Mouse (Mus musculus): Measurements from ENCODE around the gene Dchs1. TPM values are rescaled to one million over a fixed set of nuclear protein-coding genes. Genes with fewer than 3 reads are reported as not detected.
"Not testable (repeated sequence)": the region's sequence is repeated elsewhere in the genome, so short reads cannot be mapped to it uniquely, and the experiment has no call there.

The Dchs1 gene
- polyA plus RNA-seq, 1 experiment from 2014 or later, result 13.4 TPM

DNA sequence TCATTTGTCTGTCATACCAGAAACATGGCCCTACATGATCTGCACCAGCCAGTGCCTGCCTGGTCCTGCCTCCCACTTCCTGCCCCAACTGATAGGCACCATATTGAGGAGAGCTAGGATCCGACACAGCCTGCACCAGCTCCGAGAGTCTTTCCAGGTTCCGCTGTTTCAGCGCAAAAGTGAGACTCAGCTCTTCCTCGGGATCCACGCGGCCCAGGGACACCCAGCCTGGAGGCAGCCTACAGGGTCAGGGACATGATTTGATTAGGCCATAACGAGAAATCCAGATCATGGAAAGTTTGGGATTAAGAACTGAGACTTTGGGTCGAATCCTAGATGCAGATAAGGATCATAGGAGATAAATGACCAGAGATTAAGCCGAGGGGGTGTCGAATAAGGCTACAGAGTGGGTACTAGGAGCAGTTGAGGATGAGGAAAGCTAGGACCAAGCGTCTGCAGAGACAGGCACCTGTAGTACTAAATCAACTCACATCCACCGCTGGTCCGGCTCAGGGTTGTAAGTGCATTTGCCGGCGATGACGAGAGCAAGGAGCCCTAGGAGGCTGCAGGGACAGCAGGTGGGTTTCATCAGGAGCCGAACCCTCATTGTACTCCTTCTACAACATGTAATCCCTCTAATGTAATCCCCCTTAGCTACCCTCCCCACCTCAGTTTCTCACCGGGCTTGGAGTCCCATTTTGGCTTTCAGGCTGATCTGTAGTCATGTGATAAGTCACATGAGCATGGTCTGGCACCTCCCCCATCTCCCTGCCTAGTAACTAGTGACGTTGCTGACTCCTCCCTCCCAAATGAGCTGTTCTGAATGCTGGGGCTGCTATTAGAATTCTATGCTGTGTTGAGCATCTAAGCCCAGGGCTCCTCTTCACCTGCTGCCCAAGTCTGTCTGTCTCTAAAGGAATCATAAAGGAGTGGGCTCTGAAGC, 35.7 kb downstream of the Dchs1 start, which contains the start of gene Tpp1:
TSS of gene Tpp1 (minus strand) at position 745 of the 943 bp plus-strand sequence.
- peaks cover 19% of the 10 kb centered on the region for H3K4me1 ChIP-seq (replicated peaks)
- H3K27me3 ChIP-seq (ENCODE audit: insufficient read depth, poor library complexity, severe bottlenecking), result no peaks in the 10 kb centered on the region
- peaks cover 75% of the 10 kb centered on the region for H3K36me3 ChIP-seq
- H3K4me3 ChIP-seq, result peak within 1 kb of the TSS; percentile 72
- peak; percentile 88 for DNase-seq (ENCODE audit: low spot score)
- WGBS, result 21% methylated on average over 20 of the region's 20 CpGs
- H3K27ac ChIP-seq, result peak within 1 kb of the TSS; percentile 88
- no peaks in the 10 kb centered on the region for H3K9me3 ChIP-seq

DNA sequence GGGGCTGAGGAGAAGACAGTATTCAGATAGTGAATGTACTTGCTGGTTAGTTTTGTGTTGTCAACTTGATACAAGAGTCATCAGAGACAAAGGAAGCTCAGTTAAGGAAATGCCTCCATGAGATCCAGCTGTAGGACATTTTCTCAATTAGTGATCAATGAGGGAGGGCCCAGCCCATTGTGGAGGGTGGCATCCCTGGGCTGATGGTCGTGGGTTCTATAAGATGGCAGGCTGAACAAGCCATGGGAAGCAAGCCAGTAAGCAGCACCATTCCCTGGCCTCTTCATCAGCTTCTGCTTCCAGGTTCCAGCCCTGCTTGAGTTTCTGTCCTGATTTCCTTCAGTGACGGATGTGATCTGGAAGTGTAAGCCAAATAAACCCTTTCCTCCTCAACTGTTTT, 39.7 kb downstream of the Dchs1 start:
- no peak for DNase-seq (ENCODE audit: low spot score)
- H3K4me3 ChIP-seq, result no peak overlapping the region
- WGBS, result 83% methylated on average over 2 of the region's 2 CpGs
- peaks cover 45% of the 10 kb centered on the region for H3K36me3 ChIP-seq
- H3K9me3 ChIP-seq, result no peaks in the 10 kb centered on the region
- no peaks in the 10 kb centered on the region for H3K27me3 ChIP-seq (ENCODE audit: insufficient read depth, poor library complexity, severe bottlenecking)
- no peak overlapping the region for H3K27ac ChIP-seq
- H3K4me1 ChIP-seq (replicated peaks), result peaks cover 40% of the 10 kb centered on the region

DNA sequence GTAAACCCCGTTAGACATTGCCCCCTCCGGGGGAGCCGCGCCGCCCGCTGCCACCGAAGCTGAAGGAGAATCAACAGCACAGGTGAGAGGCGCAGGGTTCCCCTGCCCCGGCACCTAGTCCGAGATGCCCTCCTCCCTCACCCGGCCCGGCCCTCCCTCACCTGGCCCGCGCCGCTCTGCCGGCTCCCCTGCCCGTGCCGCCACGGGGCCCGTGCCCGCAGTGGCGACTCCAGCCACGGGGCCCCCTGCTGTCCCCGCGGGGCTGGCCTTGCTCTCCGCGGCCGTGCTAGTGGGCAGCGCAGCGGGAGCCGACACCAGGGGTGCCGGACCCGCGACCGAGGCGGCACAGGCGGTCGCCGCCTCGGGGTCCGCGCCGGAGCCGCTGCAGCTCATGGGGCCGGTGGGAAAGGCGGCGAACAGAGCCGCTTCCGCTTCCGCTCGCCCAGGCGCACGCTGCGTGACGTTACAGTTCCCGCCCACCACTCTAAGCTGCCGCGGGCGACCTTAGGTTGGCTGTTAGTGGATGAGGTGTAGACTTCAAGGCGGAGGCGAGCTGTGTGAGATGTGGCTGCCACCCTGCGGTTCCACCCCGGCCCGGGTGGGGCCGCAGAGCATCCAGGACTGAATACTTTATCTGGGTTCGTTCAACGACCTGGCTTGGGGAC, 43.4 kb downstream of the Dchs1 start, which contains the start of gene Taf10:
TSS of gene Taf10 (minus strand) at position 436 of the 665 bp plus-strand sequence.
- H3K27ac ChIP-seq, result peak within 1 kb of the TSS; percentile 95
- H3K4me3 ChIP-seq, result peak within 1 kb of the TSS; percentile 97
- H3K27me3 ChIP-seq (ENCODE audit: insufficient read depth, poor library complexity, severe bottlenecking), result no peaks in the 10 kb centered on the region
- no peaks in the 10 kb centered on the region for H3K9me3 ChIP-seq
- peak; percentile 92 for DNase-seq (ENCODE audit: low spot score)
- under 1% methylated on average over 67 of the region's 67 CpGs for WGBS
- H3K36me3 ChIP-seq, result peaks cover 65% of the 10 kb centered on the region
- H3K4me1 ChIP-seq (replicated peaks), result peaks cover 29% of the 10 kb centered on the region

DNA sequence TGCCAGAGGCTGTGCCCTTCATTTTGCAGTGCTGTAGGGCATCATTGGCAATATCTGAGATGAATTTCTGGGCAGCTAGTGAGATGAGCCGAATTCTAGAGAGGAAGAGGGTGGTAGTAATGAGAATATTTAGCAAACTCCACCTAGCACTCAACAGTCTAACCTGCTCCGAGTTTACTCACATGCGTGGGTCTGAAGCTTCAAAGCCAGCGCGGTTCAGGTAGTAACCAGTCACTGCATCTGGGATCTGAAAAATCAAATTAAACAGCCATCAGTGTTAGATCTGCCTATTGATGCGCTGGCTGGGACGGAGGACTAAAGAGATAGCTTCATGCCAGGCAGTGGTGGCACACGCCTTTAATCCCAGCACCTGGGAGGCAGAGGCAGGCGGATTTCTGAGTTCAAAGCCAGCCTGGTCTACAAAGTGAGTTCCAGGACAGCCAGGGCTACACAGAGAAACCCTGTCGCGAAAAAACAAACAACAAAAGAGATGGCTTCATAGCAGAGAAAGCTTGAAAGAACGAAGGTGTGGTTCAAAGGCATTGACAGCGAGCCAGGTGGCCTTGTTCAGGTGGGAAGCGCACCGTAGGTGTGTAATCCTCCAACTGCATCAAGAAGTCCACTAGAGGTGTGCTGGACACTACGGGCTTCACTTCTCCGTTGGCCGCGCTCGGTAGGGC, 44.1 kb downstream of the Dchs1 start:
- Histone ChIP-seq H3K4me3 (peak overlapping the region; percentile 97), H3K36me3 (peaks cover 59% of the 10 kb centered on the region), H3K4me1 (replicated peaks) (peaks cover 36% of the 10 kb centered on the region), H3K27ac (peak overlapping the region; percentile 95)
- DNase-seq (ENCODE audit: low spot score); H3K9me3 ChIP-seq; H3K27me3 ChIP-seq (ENCODE audit: insufficient read depth, poor library complexity, severe bottlenecking): not testable (repeated sequence)
- WGBS, result 39% methylated on average over 20 of the region's 20 CpGs

DNA sequence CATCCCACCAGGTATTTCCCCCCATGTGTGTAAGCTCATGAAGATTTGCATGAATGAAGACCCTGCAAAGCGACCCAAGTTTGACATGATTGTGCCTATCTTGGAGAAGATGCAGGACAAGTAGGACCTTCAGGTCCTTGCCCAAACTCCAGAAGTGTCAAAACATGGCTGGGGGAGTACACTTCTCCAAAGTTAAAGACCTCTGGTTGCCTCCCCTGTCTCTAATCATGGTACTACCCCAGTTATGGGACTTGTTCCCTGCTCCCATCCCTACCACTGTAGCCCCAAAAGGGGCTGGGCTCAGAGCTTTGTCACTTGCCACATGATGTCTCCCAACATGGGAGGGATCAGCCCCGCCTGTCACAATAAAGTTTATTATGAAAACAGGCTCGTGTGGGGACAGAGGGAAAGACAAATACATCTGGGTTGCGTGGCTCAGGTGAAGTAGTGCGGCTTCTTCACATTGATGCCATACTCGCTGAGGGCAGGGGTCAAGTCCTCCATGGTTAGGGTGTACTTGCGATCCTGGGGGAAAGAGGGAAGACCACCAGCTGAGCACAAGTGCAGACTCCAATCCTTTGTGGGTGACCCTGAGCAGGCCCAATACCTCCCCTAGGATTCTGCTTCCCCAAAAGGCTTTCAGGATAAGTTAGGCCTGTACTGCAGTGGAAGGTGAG, 44.8 kb downstream of the Dchs1 start:
- Histone ChIP-seq H3K4me3 (peak overlapping the region; percentile 97; the same call in 1 of the 2 replicates), H3K36me3 (peaks cover 52% of the 10 kb centered on the region), H3K4me1 (replicated peaks) (peaks cover 43% of the 10 kb centered on the region)
- H3K9me3 ChIP-seq; H3K27ac ChIP-seq; H3K27me3 ChIP-seq (ENCODE audit: insufficient read depth, poor library complexity, severe bottlenecking); DNase-seq (ENCODE audit: low spot score): not testable (repeated sequence)
- 82% methylated on average over 7 of the region's 7 CpGs for WGBS

DNA sequence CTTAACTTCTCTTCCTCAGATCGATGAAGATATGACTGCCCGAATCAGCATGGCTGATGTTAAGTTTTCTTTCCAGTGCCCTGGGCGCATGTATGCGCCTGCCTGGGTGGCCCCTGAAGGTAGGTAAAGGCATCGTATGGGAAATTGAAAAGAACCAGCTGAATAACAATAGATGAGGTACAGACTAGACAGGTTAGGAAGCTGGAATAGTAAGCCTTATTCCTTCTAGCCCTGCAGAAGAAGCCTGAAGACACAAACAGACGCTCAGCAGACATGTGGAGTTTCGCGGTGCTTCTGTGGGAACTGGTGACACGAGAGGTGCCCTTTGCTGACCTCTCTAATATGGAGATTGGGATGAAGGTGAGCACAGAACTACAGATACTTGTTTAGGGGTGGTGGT, 45.5 kb downstream of the Dchs1 start:
- no peak overlapping the region for H3K4me3 ChIP-seq
- DNase-seq (ENCODE audit: low spot score), result no peak
- H3K9me3 ChIP-seq, result no peaks in the 10 kb centered on the region
- H3K4me1 ChIP-seq (replicated peaks), result peaks cover 49% of the 10 kb centered on the region
- no peaks in the 10 kb centered on the region for H3K27me3 ChIP-seq (ENCODE audit: insufficient read depth, poor library complexity, severe bottlenecking)
- H3K36me3 ChIP-seq, result peaks cover 46% of the 10 kb centered on the region
- no peak overlapping the region for H3K27ac ChIP-seq
- WGBS, result 93% methylated on average over 9 of the region's 9 CpGs

DNA sequence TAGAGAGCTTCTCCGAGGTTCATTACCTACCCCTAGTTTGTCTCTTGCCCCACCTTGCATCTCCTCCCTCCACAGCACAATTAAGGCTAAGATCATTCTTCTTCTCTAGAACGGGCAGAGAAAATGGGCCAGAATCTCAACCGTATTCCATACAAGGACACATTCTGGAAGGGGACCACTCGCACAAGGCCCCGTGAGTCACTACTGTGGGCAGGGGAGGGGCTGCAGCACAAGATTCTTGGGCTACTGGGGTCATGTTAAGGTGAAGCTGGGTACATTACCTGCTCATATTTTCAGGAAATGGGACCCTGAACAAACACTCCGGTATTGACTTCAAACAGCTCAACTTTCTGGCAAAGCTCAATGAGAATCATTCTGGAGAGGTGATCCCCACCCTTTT, 46.6 kb downstream of the Dchs1 start:
- DNase-seq (ENCODE audit: low spot score), result no peak
- Histone ChIP-seq H3K4me3 (no peak overlapping the region), H3K4me1 (replicated peaks) (peaks cover 51% of the 10 kb centered on the region), H3K27ac (no peak overlapping the region), H3K36me3 (peaks cover 37% of the 10 kb centered on the region), H3K27me3 (ENCODE audit: insufficient read depth, poor library complexity, severe bottlenecking) (no peaks in the 10 kb centered on the region), H3K9me3 (no peaks in the 10 kb centered on the region)
- 93% methylated on average over 6 of the region's 6 CpGs for WGBS

DNA sequence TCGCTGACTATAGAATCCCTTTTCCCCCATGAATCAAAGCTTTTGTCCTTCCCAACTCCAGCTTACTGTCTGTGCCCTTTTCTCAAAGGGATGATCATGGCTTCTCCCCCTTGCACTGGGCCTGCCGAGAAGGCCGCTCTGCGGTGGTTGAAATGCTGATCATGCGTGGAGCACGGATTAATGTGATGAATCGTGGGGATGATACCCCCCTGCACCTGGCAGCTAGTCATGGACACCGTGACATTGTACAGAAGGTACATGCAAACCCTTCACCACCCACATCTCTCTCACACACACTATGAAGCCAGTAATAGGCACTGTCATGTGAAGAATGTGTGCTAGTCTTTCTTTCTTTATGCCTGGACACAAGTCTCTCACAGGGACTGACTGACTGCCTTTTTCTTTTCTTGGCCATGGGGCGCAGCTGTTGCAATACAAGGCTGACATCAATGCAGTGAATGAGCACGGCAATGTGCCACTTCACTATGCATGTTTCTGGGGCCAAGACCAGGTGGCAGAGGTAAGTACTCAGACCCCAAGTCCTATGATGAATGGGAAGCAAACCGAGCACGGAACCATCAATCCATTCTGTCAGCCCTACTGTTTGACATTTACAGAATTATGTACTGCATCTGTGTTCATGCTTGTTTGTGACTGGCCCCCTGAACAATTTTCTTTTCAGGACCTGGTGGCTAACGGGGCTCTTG, 47.2 kb downstream of the Dchs1 start:
- Histone ChIP-seq H3K27me3 (ENCODE audit: insufficient read depth, poor library complexity, severe bottlenecking) (no peaks in the 10 kb centered on the region), H3K27ac (no peak overlapping the region), H3K4me3 (no peak overlapping the region), H3K4me1 (replicated peaks) (peaks cover 57% of the 10 kb centered on the region), H3K9me3 (no peaks in the 10 kb centered on the region), H3K36me3 (peaks cover 37% of the 10 kb centered on the region)
- WGBS, result 89% methylated on average over 13 of the region's 13 CpGs
- DNase-seq (ENCODE audit: low spot score), result no peak

DNA sequence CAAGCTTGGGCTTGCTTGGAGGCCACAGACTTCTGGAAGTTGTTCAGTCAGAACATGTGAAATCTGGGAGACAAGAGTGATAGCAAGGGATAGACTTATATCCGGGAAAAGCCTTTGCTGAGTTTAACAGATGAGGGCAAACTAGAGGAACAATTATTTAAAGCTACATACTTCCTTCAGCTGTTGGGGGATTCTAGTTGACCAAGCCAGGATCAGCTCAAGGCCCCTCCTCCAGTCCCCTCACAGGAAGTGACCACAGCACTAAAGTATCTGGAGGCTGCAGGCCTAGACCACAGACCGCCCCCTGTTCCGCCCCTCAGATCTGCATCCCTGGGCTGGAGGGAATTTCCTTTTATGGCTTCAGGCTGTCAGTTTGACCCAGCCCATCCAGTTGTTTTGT, 48.5 kb downstream of the Dchs1 start:
- peaks cover 53% of the 10 kb centered on the region for H3K4me1 ChIP-seq (replicated peaks)
- peak overlapping the region; percentile 70 for H3K27ac ChIP-seq
- H3K9me3 ChIP-seq, result no peaks in the 10 kb centered on the region
- peak; percentile 51 for DNase-seq (ENCODE audit: low spot score)
- H3K36me3 ChIP-seq, result peaks cover 46% of the 10 kb centered on the region
- H3K27me3 ChIP-seq (ENCODE audit: insufficient read depth, poor library complexity, severe bottlenecking), result no peaks in the 10 kb centered on the region
- peak overlapping the region; percentile 26; the same call in 1 of the 2 replicates for H3K4me3 ChIP-seq
- WGBS, result 29% methylated on average over 3 of the region's 3 CpGs

DNA sequence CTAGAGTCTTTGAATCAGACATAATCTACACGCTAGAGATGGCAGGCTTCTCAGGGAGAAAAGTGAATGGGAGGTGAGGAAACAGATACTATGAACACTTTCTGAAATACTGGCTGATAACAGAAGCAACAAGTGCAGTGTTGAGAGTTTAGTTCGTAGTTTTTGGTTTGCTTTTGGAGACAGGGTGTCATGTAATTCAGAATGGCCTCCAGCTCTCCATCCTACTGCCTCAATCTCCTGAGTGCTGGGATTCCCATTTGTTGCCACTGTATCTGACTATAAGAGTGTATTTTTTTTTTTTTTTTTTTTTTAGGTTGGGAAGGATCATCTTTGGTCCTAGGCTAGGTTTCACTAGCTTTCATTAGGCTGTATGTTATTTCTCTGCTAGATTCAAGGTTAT, 49.2 kb downstream of the Dchs1 start:
- peaks cover 52% of the 10 kb centered on the region for H3K36me3 ChIP-seq

DNA sequence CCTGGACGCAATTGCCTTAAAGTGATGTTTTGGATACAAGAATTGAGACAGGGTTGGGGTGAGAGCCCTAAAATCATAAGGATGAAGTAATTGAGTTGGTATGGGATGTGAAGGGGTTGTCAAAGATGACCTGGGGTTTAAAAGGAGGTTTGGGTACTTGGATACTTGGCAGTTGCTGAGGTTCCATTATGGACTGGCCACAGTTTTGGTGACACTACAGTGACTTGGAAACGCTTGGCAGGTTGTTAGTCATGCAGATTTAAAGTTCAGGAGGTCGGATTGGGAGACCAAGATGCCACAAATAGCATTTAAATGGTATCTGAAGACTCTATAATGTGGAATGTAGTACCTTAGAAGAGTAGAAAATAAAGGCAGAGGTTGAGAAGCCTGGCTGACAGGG, 49.8 kb downstream of the Dchs1 start:
- no peaks in the 10 kb centered on the region for H3K27me3 ChIP-seq (ENCODE audit: insufficient read depth, poor library complexity, severe bottlenecking)
- WGBS, result 35% methylated on average over 3 of the region's 3 CpGs
- peak overlapping the region; percentile 96; the same call in 1 of the 2 replicates for H3K27ac ChIP-seq
- no peak for DNase-seq (ENCODE audit: low spot score)
- peaks cover 42% of the 10 kb centered on the region for H3K4me1 ChIP-seq (replicated peaks)
- no peaks in the 10 kb centered on the region for H3K9me3 ChIP-seq
- peaks cover 54% of the 10 kb centered on the region for H3K36me3 ChIP-seq
- peak overlapping the region; percentile 89 for H3K4me3 ChIP-seq

More for the DNA sequence above, 49.2 kb downstream of the Dchs1 start:
- Histone ChIP-seq H3K4me1 (replicated peaks) (peaks cover 47% of the 10 kb centered on the region), H3K27ac (no peak overlapping the region), H3K27me3 (ENCODE audit: insufficient read depth, poor library complexity, severe bottlenecking) (no peaks in the 10 kb centered on the region), H3K9me3 (no peaks in the 10 kb centered on the region), H3K4me3 (peak overlapping the region; percentile 89; the same call in 1 of the 2 replicates)
- WGBS, result 84% methylated on average over 2 of the region's 2 CpGs
- DNase-seq (ENCODE audit: low spot score), result no peak

All from hindbrain, embryonic 10.5 days (tissue).